Mouse (Mus musculus) forebrain, embryonic 10.5 days (tissue): ENCODE data around the gene Dennd6a. TPM values are rescaled to one million over a fixed set of nuclear protein-coding genes. Genes with fewer than 3 reads are reported as not detected.

ENCODE experiments used
- DNase-seq: peaks from one replicate; pipeline ENCODE4 v3.0.0-alpha.2; 2017; ENCODE audit warnings: low spot score; ENCODE audit errors: extremely low spot score
- H3K27ac ChIP-seq: fragments of 300-500 bp; sonication (generic); 2 replicates; pipeline ENCODE4 v1.5.1; 2016; ENCODE audit warnings: mild to moderate bottlenecking
- H3K27me3 ChIP-seq: fragments of 300-500 bp; sonication (generic); 2 replicates; pipeline ENCODE4 v1.6.1; 2016; ENCODE audit warnings: mild to moderate bottlenecking; ENCODE audit not compliant: poor library complexity, severe bottlenecking
- H3K36me3 ChIP-seq: fragments of 300-500 bp; sonication (generic); replicated peaks from 2 replicates; pipeline ENCODE4 v1.6.1; 2016; ENCODE audit warnings: mild to moderate bottlenecking, moderate library complexity
- H3K4me1 ChIP-seq: fragments of 300-500 bp; sonication (generic); 2 replicates; pipeline ENCODE4 v1.6.1; 2016
- H3K4me3 ChIP-seq: fragments of 300-500 bp; sonication (generic); 2 replicates; pipeline ENCODE4 v1.5.1; 2016; ENCODE audit warnings: mild to moderate bottlenecking, moderate library complexity
- H3K9me3 ChIP-seq: fragments of 300-500 bp; sonication (generic); 2 replicates; pipeline ENCODE4 v1.6.1; 2016; ENCODE audit warnings: mild to moderate bottlenecking, moderate library complexity
- WGBS: fragments of 180-500 bp; shearing (Covaris S2); methylation state at CpG from one replicate; pipeline ENCODE4 v1.1.7; 2016; 5-methylcytosine and 5-hydroxymethylcytosine counted together
- polyA plus RNA-seq: library from polyadenylated mRNA; unstranded; fragments of >200 nt; fragmentation: Nextera tagmentation; extraction: Ambion mirVana; gene quantifications from 2 replicates; pipeline ENCODE4 v1.2.1, GENCODE M21; 2016

Gene Dennd6a
- polyA plus RNA-seq, 1 experiment from 2014 or later, result 30.5 TPM

GRCm38 (mm10) chr14:26579346-26580343, 6.0 kb downstream of the Dennd6a start:
- H3K27me3 ChIP-seq, result no peaks in the 10 kb centered on the region
- under 1% methylated on average over 79 of the region's 79 CpGs for WGBS
- peaks cover 23% of the 10 kb centered on the region for H3K4me1 ChIP-seq
- peak overlapping the region; percentile 100 for H3K27ac ChIP-seq
- H3K36me3 ChIP-seq, result peaks cover 9% of the 10 kb centered on the region
- H3K4me3 ChIP-seq, result peak overlapping the region; percentile 97
- DNase-seq, result peak; percentile 86
- H3K9me3 ChIP-seq, result peaks cover 4% of the 10 kb centered on the region; the same call in 1 of the 2 replicates

GRCm38 (mm10) chr14:26583645-26584044, 10.0 kb downstream of the Dennd6a start:
- no peak for DNase-seq
- peaks cover 4% of the 10 kb centered on the region; the same call in 1 of the 2 replicates for H3K9me3 ChIP-seq
- H3K27ac ChIP-seq, result no peak overlapping the region
- no peaks in the 10 kb centered on the region for H3K27me3 ChIP-seq
- H3K4me1 ChIP-seq, result peaks cover 23% of the 10 kb centered on the region
- H3K4me3 ChIP-seq, result no peak overlapping the region
- H3K36me3 ChIP-seq, result peaks cover 23% of the 10 kb centered on the region
- 93% methylated on average over 3 of the region's 3 CpGs for WGBS

- H3K9me3 ChIP-seq, result peaks cover under 1% of the 10 kb centered on the region; the same call in 1 of the 2 replicates
- no peak for DNase-seq
- no peaks in the 10 kb centered on the region for H3K27me3 ChIP-seq
- no peaks in the 10 kb centered on the region for H3K4me1 ChIP-seq
- H3K36me3 ChIP-seq, result peaks cover 31% of the 10 kb centered on the region
- no peak overlapping the region for H3K27ac ChIP-seq
- no peak overlapping the region for H3K4me3 ChIP-seq
Measured at GRCm38 (mm10) chr14:26587116-26587515, 13.5 kb downstream of the Dennd6a start.

- peaks cover 43% of the 10 kb centered on the region for H3K36me3 ChIP-seq
- H3K27me3 ChIP-seq, result no peaks in the 10 kb centered on the region
- no peaks in the 10 kb centered on the region for H3K4me1 ChIP-seq
- no peak overlapping the region for H3K4me3 ChIP-seq
- DNase-seq, result no peak
- H3K9me3 ChIP-seq, result no peaks in the 10 kb centered on the region
- no peak overlapping the region for H3K27ac ChIP-seq
Measured at GRCm38 (mm10) chr14:26591353-26591752, 17.7 kb downstream of the Dennd6a start.

- 92% methylated on average over 2 of the region's 2 CpGs for WGBS
Measured at GRCm38 (mm10) chr14:26593281-26593895, 19.7 kb downstream of the Dennd6a start.

GRCm38 (mm10) chr14:26595167-26595566, 21.5 kb downstream of the Dennd6a start:
- H3K36me3 ChIP-seq, result peaks cover 77% of the 10 kb centered on the region
- WGBS, result 92% methylated on average over 7 of the region's 7 CpGs
- H3K9me3 ChIP-seq, result no peaks in the 10 kb centered on the region
- no peaks in the 10 kb centered on the region for H3K27me3 ChIP-seq
- no peak for DNase-seq
- no peaks in the 10 kb centered on the region for H3K4me1 ChIP-seq
- no peak overlapping the region for H3K27ac ChIP-seq
- no peak overlapping the region for H3K4me3 ChIP-seq

More at GRCm38 (mm10) chr14:26593281-26593895, 19.7 kb downstream of the Dennd6a start:
- Histone ChIP-seq H3K9me3 (no peaks in the 10 kb centered on the region), H3K4me3 (no peak overlapping the region), H3K27ac (no peak overlapping the region), H3K27me3 (no peaks in the 10 kb centered on the region), H3K4me1 (no peaks in the 10 kb centered on the region), H3K36me3 (peaks cover 59% of the 10 kb centered on the region)
- DNase-seq, result no peak

GRCm38 (mm10) chr14:26595695-26596365, 22.2 kb downstream of the Dennd6a start:
- Histone ChIP-seq H3K27me3 (no peaks in the 10 kb centered on the region), H3K4me1 (no peaks in the 10 kb centered on the region), H3K27ac (no peak overlapping the region), H3K4me3 (no peak overlapping the region), H3K36me3 (peaks cover 78% of the 10 kb centered on the region), H3K9me3 (no peaks in the 10 kb centered on the region)
- no peak for DNase-seq
- 92% methylated on average over 5 of the region's 5 CpGs for WGBS

- WGBS, result 97% methylated on average over 4 of the region's 4 CpGs
- Histone ChIP-seq H3K36me3 (peaks cover 93% of the 10 kb centered on the region), H3K4me3 (no peak overlapping the region), H3K9me3 (no peaks in the 10 kb centered on the region), H3K27ac (no peak overlapping the region), H3K27me3 (no peaks in the 10 kb centered on the region), H3K4me1 (no peaks in the 10 kb centered on the region)
- no peak for DNase-seq
Measured at GRCm38 (mm10) chr14:26605354-26605753, 31.7 kb downstream of the Dennd6a start.

- H3K27ac ChIP-seq, result no peak overlapping the region
- no peaks in the 10 kb centered on the region for H3K27me3 ChIP-seq
- H3K4me3 ChIP-seq, result no peak overlapping the region
- H3K4me1 ChIP-seq, result no peaks in the 10 kb centered on the region
- DNase-seq, result no peak
- peaks cover 98% of the 10 kb centered on the region for H3K36me3 ChIP-seq
- H3K9me3 ChIP-seq, result no peaks in the 10 kb centered on the region
- WGBS, result 89% methylated on average over 1 of the region's 1 CpGs
Measured at GRCm38 (mm10) chr14:26609674-26610073, 36.0 kb downstream of the Dennd6a start.

GRCm38 (mm10) chr14:26610689-26611088, 37.0 kb downstream of the Dennd6a start:
- DNase-seq, result no peak
- Histone ChIP-seq H3K4me1 (no peaks in the 10 kb centered on the region), H3K27me3 (no peaks in the 10 kb centered on the region), H3K9me3 (no peaks in the 10 kb centered on the region), H3K36me3 (peaks cover 98% of the 10 kb centered on the region), H3K4me3 (no peak overlapping the region), H3K27ac (no peak overlapping the region)
- WGBS, result 94% methylated on average over 4 of the region's 4 CpGs

- peaks cover 98% of the 10 kb centered on the region for H3K36me3 ChIP-seq
- no peak for DNase-seq
- no peak overlapping the region for H3K4me3 ChIP-seq
- no peaks in the 10 kb centered on the region for H3K4me1 ChIP-seq
- H3K9me3 ChIP-seq, result no peaks in the 10 kb centered on the region
- H3K27me3 ChIP-seq, result no peaks in the 10 kb centered on the region
- WGBS, result 96% methylated on average over 4 of the region's 4 CpGs
- no peak overlapping the region for H3K27ac ChIP-seq
Measured at GRCm38 (mm10) chr14:26625301-26625700, 51.6 kb downstream of the Dennd6a start.

GRCm38 (mm10) chr14:26626605-26627140, 53.0 kb downstream of the Dennd6a start:
- 94% methylated on average over 5 of the region's 5 CpGs for WGBS
- no peaks in the 10 kb centered on the region for H3K4me1 ChIP-seq
- H3K27me3 ChIP-seq, result no peaks in the 10 kb centered on the region
- no peak for DNase-seq
- H3K4me3 ChIP-seq, result no peak overlapping the region
- H3K36me3 ChIP-seq, result peaks cover 98% of the 10 kb centered on the region
- no peak overlapping the region for H3K27ac ChIP-seq
- H3K9me3 ChIP-seq, result no peaks in the 10 kb centered on the region
